Mouse (Mus musculus): ENCODE results near the gene Agpat3.

- TF ChIP-seq CTCF (IDR thresholded peaks at IDR 0.05; ENCODE audit: low read depth, low read length), result no peak
- TF ChIP-seq POLR2A (IDR thresholded peaks at IDR 0.05; ENCODE audit: borderline replicate concordance, low read depth, low read length), result no peak
Measured at GRCm38 (mm10) chr10:78245225-78245547, 107.1 kb downstream of the Agpat3 start.
